Mouse (Mus musculus): ENCODE results near the gene Mei1. TPM values are rescaled to one million over a fixed set of nuclear protein-coding genes. Genes with fewer than 3 reads are reported as not detected.

Mei1 gene
- total RNA-seq, 2 experiments from 2014 or later, result 0.17 to 0.30 TPM

DNA sequence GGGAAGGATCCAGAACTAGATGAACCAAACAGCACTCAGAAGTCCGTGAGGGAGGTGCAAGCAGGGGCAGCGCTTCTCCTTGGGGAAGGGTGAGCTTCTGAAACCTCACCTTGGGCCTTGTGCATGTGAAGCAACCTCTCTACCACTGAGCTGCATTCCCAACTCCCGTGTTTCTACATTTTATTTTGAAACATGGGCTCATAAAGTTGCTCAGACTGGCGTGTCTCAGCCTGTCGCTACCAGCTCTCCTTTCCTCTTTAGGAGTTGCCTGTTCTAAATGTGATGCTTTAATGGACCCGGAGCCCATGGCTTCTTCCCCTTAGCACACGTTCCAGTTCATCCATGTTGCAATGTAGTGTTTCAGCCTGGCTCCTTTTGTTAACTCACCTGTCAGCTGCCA lies 82.6 kb downstream of the Mei1 start:
- DNase-seq, result no peak

- no peak for DNase-seq
Observed at GRCm38 (mm10) chr15:82156298-82156697, 86.5 kb downstream of the Mei1 start.

- DNase-seq, result no peak
Observed at GRCm38 (mm10) chr15:82156902-82157301, 87.1 kb downstream of the Mei1 start.

DNA sequence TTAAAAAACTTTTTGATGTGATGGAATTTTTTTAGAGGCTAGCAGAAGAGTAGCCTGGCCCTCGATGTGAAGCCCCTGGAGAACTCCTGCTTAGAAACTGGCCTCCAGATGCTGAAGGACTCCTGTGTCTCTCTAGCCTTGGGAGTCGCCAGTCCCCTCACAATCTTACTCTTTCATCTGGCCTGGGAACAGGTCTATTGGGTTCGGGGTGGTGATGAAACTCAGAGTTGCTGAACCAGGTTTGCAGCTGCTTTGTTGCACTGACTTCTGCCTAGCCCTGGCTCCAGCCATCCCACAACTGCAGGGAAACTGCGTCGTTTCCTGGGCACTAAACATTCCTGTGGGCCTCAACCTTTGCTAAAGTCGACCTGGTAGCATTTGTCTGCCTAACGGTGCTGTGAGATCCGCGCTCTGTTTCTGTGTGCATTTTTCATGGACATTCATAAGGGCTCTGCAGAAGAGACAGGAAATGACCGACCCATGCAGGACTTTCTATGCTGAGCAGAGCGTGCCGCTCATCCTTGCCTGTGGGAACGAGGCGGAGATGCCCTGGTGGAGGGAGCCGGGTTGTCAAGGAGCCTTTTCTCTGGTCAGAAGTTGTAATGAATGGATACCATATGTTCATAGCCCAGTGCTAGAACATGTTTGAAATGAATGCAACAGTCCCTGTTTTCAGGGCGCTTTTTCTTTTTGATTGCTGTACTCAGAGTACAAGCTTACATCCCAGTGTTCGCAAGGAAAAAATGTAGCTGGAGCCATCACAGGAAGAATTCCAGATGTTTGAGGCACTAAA lies 88.6 kb downstream of the Mei1 start:
- DNase-seq, result no peak

DNA sequence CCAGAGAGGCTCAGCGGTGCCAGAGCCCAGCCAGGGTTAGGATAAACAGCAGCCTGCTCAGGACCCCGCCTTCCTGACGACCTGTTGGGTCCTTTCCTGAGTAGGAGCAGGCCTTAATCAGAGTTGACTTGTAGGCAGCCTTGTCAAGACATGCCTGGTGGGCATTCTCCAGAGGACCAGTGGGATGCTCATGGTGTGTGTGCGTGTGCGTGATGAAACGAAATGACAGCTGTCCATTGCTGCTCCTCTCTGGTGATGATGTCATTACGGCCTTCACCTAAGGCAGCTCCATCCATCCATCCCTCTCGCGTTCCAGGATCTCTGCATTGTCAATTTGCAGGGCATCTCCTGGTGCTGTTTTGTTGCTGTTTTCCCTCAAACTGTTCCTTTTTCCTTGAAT lies 89.7 kb downstream of the Mei1 start:
- no peak for DNase-seq

- DNase-seq, result no peak
Observed at GRCm38 (mm10) chr15:82160731-82161640, 91.2 kb downstream of the Mei1 start.

- DNase-seq, result no peak
Observed at GRCm38 (mm10) chr15:82161965-82162600, 92.3 kb downstream of the Mei1 start.

DNA sequence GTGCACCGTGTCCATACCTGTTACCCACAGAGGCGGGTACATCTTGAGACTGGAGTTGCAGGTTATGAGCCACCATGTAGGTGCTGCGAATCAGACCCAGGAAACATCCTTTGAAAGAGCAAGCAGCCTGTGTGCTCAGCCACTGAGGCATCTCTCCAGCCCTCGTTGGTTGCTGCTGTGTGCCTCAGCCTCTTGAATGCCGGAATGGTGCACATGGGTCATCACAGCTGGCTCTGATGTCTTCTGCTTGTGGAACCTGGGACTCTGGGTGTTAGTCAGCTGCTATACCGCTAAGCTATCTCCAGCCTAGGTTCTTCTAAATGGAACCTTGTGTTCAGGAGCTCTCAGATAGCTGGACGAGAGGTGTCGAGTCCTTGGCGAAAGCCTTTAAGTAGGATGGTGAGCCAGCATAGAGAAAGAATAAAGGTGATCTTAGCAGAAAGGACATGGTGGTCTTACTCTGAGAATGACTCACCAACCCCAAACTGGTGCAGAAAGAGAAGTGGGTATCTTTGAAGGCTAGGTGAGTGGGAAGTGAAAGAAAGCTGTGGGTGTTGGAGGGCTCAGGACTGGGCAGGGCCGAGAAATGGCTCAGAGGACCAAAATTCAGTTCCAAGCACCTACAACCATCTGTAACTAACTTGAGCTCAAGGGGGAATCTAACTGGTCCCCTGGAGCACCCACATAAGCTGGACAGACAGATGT lies 93.7 kb downstream of the Mei1 start:
- DNase-seq, result no peak

- no peak for DNase-seq
Observed at GRCm38 (mm10) chr15:82164061-82164399, 94.2 kb downstream of the Mei1 start.

DNA sequence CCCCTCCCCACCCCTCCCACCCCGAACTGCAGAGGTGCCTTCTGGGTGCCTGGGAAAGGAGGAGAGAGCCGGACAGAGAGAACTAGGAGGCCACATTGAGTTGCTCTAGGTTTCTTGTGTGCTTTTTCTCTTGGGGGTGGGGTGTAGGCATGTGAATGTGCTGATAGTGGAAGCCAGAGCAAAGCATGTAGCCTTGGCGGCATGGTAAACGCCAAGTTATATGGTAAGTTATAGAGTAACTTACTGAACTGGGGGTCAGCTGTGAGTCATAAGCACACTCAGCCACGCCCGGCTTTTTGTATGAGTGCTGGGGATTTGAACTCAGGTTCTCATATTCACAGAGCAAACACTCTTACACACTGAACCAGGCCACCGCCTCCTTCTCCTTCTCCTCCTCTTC lies 94.7 kb downstream of the Mei1 start:
- DNase-seq, result no peak

DNA sequence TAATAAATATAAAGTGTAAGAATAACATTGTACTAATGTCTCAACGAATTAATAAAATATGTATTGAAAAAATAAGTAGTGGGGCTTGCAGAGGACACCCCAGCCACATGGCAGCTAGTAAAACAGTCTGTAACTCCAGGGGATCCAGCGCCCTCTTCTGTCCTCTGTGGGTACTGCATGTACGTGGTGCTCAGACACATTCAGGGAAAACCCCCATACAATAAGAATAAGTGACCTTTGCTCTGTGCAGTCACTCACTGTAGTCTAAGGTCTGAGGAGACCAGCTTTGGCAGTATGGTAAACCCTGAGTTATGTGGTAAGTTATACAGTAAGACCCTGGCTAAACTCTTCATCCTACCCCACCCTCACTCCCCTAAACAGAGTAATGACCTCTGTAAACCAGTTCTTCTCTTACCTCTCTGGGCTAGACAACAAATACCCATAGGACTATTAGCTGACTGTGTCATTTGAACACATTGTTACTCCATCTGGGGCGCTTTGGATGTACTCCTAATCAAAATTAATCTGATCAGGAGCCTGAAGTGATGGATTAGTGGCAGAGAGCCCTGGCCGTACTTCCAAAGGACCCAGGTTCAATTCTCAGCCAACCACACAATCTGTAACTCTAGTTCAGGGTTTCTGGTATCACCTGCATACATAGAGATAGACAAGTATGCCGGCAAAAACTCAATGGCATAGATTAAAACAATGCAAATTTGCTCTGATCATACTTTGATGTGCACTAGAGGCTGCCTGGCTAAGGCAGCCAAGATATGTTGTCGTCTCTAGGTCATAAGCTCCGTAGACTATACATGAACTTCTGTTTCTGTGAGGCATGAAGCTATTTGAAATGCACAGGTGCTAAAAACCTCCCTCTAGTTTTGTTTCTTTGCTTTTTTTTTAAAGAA lies 95.8 kb downstream of the Mei1 start:
- DNase-seq, result peak; percentile 73 to 82

GRCm38 (mm10) chr15:82166240-82167100 lies 96.7 kb downstream of the Mei1 start:
- DNase-seq, result no peak

- DNase-seq, result no peak
Observed at GRCm38 (mm10) chr15:82167201-82168168, 97.7 kb downstream of the Mei1 start.

GRCm38 (mm10) chr15:82169671-82170070 lies 99.9 kb downstream of the Mei1 start:
- no peak for DNase-seq

DNA sequence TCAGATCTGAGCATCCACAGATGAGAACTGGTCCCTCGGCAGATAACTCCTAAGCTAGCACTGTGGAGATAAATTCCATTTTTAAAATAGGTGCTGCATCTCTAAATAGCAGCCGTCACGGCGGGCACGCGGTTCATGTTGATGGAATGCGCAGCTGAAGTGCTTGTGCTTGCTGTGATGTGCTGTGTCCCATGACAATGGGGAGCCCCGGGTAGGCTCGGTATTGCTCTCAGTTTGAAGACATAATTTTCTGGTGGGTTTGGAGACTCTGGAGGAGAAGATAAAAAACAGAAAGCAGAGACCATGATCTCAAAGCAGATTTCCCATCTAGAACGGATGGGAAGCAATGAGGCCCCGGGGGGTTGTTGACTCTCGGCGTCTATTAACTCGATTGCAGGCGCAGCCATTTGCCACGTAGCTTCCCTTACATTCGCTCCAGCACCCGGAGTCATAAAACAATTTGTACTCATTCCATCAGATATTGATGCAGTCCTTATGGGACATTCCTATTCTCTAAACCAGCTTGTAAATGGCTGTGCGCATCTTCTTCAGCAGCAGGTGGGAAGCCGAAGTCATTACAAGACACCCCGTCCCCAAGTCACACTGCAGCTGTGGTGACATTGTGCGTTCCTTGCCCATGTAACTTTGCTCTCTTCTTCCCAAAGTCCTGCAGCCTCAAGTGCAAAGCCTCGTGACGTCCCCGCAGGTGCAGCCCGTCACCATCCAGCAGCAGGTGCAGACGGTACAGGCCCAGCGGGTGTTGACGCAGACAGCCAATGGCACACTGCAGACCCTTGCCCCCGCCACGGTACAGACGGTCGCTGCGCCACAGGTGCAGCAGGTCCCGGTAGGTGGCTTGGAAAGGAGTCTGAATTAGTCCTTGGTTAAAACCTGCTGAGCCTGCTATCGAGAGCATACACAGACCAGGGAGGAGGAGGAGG lies 100.9 kb downstream of the Mei1 start:
- no peak for DNase-seq

DNA sequence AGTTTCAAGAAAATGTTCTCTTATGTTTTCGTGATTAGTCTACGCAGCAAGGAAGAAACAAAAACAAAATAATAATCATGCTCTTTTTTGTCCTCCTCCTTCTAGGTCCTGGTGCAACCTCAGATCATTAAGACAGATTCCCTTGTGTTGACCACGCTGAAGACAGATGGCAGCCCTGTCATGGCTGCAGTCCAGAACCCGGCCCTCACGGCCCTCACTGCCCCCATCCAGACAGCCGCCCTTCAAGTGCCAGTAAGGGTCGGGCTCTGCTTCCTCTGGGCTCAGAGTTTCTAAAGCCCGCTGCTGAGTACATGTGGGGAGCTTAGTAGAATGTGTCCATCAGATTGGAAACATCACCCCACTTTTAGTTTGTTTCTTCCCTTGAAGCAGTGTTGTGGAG lies 102.9 kb downstream of the Mei1 start:
- DNase-seq, result no peak

DNA sequence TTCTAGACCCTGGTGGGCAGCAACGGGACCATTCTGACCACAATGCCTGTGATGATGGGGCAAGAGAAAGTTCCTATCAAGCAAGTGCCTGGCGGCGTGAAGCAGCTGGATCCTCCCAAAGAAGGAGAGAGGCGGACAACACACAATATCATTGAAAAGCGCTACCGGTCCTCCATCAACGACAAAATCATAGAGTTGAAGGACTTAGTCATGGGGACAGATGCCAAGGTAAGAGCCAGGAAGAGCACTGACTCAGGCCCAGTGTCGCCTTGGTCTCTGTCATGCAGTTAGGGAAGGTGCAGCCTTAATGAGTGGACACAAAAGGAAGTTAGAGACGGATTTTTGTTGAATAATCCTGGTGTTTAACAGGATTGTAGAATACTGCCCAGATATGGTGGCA lies 105.3 kb downstream of the Mei1 start:
- no peak for DNase-seq
